Mouse (Mus musculus): ENCODE measurements around the gene Bend7.

DNA sequence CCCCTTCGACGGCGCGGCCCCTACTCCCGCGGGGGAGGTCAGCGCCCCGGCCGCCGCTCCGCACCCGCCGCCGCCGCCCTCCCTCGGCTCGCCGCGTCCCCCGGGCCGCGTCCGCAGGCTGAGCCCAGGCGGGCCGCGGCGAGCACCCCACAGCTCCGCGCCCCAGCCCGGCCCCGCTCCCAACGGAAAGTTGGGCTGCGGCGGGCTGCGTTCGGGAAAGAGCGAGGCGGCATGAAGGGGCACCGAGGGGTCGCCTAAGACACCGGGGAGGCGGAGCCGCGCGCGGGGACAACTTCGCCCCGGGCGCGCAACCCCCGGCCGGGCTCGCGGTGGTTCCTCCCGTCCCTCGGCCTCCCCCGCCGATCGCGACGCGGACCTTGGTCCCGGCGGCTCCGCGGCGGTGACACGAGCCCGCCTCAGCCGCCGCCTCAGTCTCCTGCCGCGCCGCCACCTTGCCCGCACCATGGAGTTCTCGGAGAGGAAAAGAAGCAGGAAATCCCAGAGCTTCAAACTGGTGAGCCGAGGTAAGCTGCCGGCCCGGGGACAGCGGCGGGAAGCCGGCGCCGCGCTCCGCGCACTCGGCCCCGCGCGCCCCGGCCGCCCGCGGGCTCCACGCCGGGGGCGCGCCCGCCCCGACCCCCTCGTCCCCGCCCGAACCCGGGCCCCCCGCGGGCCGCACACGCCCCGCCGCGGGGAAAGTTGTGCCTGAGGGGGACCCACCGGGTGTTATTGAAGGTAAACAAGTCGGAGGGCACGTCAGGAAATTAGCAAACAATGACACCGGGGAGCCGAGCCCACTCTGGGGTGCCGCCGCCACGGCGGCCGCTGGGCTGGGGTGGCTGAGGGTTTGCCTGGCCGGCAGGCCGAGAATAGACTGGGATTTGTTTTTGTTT lies at the start of gene Bend7:
- no peak for TF ChIP-seq POLR2A (IDR thresholded peaks at IDR 0.05; ENCODE audit: control insufficient read depth, low read depth, low read length)
- no peak for TF ChIP-seq CTCF (IDR thresholded peaks at IDR 0.05; ENCODE audit: control insufficient read depth, insufficient read depth, insufficient replicate concordance, low read depth, low read length)

All from testis, adult 2 months (tissue).